Mouse (Mus musculus) 3134 (cell line): ENCODE measurements around the gene Rbx1.
"Not testable (repeated sequence)": the region's sequence is repeated elsewhere in the genome, so short reads cannot be mapped to it uniquely, and the experiment has no call there.

Experiments
- DNase-seq: peaks from one replicate; pipeline ENCODE4 v3.0.0-alpha.2; 2011; ENCODE audit warnings: low spot score; ENCODE audit not compliant: insufficient read length; ENCODE audit errors: extremely low read depth

Rbx1 gene

DNA sequence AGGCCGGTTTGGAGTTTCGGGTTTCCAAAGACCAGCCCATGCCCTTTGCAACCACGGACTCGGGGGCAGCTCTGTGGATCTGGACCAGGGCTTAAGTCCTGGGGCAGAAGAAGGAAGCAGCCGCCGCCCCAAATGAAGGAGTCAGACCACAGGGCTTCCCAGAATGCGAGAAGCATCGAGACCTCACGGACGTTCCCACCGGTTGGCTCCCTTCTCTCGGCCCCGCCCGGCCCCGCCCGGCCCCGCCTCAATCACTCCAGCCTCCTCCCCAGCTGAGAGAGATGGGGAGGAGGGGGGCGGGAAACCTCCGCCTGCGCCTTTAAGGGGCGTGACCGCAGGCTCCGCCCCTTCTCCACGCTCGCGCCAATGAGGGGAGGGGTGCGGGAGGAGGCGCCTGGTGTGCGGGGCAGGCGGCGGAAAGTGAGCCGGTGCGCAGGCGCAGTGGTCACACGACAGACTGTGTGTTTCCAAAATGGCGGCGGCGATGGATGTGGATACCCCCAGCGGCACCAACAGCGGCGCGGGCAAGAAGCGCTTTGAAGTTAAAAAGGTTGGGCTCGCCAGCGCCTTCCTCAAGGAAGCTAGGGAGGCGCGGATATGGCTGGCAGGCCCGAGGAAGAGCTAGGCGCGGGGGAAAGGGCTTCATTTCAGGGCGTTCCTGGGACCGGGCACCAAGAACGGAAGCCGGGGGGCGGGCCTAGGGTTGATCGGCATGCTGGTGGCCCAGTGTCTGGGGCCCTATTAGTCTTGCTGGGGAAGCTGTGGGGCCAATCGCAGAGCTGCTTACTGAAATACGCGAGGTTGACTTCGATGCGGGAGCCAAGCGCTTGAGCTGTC lies at the start of gene Rbx1:
Rbx1 (plus strand) TSS at position 396 of the 837 bp plus-strand sequence.
- peak; percentile 98 for DNase-seq

DNA sequence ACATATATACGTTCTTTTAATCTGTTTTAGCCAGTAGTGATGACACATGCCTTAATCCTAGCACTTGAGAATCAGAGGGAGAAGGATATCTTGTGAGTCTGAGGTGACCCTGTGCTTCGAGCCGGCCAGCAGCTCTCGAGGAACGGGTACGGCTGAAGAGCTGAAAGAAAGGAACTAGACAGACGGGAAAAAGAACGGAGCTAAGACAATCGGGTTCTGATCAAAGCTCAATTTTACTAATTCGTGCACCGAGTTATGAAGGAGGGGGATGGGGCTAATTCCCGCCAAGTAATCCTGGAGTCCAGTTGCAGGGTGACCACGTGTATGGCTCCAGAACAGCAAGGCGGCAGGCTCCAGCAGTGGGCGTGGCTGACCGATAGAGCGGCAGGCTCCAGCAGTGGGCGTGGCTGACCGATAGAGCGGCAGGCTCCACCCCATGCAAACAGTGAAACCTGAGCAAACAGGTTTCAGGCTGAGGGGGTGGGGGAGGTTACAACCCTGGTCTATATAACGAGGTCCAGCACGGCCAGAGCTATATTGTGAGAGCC lies 49.3 kb upstream of the Rbx1 start:
- DNase-seq, result not testable (repeated sequence)

DNA sequence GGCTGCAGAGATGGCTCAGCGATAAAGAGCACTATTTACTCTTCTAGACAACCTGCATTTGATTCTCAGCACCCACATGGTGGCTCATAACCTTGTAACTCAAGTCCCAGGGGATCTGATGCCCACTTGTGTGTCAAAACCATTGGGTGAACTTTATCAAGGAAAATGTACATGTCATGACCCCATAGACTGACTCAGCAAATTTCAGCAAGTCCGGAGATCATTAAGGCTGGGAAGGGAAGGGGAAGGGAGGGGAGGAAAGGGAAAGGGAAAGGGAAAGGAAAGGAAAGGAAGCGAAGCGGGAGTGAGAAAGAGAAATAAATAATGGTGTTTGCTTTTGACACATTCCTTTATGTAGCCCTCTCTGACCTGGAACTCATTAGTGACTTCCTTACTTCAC lies 48.0 kb upstream of the Rbx1 start:
- no peak for DNase-seq

DNA sequence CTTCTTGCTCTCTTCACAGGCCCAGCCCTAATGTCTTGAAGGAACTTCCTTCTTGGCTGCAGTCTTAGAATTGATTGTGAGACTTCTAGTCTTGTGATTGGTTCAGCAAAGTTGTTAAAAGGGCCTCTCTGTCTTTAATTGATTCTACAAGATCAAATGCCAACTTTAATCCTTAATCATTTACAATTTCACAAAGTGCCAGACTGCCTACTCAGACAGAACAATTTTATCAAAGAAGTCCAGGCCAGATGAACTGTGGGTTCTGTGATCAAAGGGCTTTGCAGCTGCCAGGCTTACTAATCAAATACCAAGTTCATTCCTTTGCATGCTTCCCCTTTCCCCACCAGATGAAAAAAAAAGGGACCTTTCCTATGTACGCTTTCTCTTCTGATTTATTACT lies 44.6 kb upstream of the Rbx1 start:
- DNase-seq, result no peak

DNA sequence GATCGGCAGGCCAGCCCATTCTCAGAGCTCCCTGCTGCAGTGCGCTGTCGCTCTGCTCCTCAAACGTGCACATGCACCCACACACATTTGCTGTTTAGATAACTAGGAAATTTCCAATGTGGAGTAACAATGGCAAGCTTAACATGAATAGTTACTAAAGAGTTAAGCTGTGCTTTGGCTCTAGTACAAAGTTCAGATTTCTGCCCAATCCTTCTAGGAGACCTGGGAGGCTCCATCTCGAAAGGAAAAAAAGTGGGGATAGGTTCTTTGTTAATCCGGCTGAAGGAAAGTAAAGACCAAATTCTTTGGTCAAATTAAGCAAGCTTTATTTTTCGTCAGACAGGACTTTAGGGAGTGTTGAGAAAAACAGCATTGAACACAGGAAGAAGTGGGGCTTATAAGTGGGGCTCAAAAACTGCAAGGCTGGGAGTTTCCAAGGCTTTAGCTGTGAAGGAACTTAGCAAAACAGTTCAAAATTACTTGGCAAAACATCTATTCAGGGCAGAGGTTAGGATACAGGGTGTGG lies 43.9 kb upstream of the Rbx1 start:
- DNase-seq, result no peak

DNA sequence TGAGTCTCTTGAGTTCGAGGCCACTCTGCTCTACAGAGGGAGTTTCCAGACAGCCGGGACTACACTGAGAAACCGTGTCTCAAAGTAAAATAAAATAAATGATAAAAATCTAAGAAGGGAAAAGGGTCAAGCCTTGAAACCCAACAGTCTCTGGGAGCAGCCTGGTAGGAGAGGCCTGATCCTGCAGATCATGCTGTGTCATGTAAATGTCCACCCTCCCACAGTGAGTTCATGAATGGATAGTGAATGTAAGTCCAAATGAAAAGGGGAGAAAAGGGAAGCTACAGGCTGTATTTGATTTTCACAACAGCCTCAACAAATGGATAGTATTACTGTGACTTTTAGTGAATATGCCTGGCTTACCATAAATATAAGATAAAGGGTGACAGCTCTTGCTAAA lies 40.8 kb upstream of the Rbx1 start:
- DNase-seq, result no peak

DNA sequence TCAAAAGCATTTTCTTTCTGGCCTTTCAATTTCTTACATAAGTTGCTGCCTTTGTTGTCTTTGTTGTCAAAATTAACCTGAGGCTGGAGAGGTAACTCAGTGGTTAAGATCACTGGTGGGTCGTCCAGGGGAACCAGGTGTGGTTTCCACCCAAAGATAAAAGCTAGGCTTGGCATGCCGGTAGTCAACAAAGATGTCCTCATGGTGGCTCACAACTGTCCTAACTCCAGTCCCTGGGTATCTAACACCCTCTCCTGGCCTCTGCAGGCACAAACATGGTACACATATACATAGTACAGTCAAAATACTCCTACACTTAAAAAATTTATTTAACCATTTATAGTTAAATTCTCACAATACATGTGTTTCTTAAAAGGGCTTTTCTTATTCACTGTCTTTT lies 38.1 kb upstream of the Rbx1 start:
- no peak for DNase-seq

DNA sequence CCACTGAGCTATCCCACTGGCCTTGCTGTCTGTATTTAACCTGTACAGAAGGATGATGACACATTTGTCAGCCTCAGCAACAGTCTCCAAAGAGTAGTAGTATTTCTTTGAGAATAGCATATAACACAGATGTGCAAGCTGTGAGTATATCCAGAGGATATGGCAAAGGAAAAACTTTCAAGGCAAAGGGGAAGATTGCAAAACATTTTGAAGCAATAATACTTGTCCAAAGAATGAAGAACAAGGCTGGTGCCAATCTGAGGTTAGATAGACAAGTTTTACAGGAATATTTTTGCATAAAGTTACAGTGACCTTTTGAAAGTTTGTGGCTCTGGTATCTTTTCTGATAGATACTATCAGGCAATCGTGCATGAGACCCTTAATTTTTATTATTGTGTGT lies 34.9 kb upstream of the Rbx1 start:
- no peak for DNase-seq

DNA sequence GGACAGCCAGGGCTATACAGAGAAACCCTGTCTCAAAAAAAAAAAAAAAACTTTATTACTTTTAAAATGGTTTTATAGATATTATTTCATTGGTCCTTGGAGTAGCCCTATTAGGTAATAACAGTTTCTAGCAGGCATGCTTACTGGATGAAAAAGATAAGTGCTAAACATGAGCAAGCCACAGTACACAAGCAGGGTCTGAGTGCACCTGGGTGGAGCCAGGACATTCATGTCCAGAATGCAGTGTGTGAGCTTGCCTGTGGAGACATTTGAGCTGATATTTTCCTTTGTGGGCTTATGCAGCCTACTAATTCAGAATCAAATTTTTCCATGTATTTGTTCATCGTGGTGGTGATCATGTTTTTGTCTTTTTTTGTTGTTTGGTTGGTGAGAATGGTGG lies 27.8 kb upstream of the Rbx1 start:
- no peak for DNase-seq

DNA sequence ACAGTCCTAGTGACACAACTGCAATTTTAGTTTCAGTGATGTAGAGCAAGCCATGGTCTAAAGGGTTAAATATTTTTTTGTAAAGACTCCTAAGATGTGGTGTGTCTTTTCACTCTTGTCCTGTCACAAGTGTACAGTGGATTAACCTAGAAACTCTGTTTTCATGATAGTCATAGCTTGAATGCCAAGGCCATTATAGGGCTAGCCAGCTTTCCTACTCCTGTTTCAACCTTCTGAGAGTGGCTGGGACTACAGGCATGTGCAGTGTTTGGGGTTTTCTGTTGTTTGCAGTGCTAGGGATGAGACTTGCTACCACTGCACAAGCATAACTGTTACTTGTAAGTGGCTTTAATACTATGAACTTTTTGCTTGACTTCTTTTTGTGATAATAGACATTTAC lies 26.9 kb upstream of the Rbx1 start:
- no peak for DNase-seq

DNA sequence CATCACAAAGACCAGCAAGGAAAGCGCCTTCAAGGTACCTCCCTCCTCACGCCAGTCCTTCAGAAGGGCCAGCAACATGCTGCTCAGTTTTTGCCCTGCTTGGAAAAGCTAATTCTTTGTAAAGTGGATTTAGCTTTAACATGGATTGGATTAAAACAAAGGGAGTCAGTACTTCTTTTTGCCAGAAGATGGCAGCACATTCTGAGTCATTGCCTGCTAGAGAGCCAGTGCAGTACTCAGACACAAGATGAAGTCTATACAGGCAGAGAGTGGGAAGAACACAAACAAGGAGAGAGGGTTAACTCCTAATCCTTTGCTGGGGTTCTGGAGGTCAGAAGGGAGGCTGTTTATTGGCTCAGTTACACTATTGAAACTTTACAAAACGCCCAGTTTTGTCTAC lies 17.6 kb upstream of the Rbx1 start:
- DNase-seq, result peak; percentile 20

DNA sequence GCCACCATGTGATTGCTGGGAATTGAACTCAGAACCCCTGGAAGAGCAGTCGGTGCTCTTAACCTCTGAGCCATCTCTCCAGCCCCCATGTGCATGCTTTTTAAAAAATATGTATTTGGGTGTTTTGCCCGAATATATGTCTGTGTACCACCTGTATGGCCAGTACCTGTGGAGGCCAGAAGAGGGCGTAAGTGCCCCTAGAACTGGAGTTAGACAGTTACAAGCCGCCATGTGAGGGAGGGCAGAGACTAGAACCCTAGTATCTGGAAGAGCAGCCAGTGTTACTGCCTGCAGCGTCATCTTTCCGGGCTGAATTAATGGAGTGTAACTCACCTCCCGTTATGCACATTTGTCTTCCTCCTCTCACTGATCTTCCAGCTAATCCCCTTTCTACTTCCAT lies 4.6 kb upstream of the Rbx1 start:
- no peak for DNase-seq

DNA sequence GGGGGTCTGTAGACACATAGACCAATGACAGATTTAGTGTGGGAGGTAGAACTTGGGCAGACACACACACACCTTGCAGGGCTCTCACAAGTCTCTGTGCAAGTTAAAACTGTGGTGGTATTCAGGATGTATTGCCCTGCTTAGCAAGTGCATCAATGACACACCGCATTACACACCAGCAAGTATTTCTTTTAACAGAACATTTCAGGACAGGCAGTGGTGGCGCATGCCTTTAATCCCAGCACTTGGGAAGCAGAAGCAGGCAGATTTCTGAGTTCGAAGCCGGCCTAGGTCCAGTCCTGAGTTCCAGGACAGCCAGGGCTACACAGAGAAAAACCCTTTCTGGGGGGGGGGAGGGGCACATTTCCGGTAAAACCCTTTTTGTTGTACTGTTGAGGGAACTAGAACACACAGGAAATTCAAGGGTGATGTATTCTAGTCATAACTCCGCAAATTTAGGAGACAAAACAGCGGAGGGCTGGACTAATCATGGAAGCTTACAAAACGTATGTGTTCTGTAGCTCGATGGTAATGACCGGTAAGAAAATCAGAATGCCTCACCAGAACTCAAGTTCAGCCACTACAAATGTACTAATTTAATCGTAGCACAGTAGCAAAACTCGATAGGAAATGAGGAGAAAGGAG lies 958 bp upstream of the Rbx1 start:
- DNase-seq, result no peak

DNA sequence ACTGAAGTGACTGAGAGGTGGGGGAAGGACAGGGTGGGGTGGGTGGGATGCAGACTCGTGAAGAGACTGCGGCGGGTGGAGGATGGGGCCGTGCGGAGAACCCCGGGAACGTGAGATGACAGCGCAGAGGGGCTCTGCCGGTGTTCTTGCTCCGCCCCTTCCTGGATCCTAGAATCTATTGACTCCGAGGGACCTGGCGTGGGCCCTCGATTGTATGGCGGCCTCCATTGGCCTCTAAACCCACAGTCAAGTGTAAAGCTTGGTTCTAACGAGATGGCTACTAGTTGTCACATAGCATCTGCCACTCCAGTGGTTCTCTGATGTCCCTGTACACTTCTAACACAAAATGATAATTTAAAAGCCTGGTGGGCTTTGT lies 630 bp downstream of the Rbx1 start:
- DNase-seq, result no peak

DNA sequence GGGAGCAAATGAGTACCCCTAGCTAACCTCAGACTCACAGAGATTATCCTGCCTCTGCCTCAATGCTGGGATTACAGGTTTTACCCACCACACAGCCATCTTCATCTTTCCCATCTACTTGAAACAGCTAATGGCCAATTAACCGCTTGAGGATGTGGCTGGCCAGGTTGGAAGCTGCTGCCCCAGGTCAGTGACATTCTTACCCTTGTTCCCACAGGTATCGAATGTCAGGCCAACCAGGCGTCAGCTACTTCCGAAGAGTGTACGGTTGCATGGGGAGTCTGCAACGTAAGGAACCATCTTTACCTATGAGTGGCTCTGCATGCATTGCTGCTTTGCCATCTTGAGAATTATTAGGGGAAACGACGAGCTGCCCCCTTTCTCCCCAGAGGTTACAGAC lies 4.6 kb downstream of the Rbx1 start:
- no peak for DNase-seq

DNA sequence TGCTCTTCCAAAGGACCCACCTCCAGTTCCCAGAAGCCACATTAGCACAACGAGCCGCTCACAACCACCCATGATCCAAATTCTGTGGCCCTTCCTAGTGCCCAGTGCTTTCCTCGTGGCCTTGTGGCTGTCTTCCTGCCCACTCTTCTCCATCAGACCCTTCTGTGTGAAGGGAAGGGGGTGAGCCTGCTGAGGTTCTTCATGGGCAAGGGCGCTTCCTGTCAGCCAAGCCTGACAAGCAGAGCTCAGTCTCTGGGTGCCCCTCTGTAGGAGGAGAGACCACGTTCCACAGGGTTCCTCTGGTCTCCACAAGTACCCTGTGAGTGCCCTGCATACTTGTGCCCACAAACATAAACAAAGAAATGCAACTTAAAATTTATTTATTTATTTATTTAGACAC lies 6.2 kb downstream of the Rbx1 start:
- no peak for DNase-seq

DNA sequence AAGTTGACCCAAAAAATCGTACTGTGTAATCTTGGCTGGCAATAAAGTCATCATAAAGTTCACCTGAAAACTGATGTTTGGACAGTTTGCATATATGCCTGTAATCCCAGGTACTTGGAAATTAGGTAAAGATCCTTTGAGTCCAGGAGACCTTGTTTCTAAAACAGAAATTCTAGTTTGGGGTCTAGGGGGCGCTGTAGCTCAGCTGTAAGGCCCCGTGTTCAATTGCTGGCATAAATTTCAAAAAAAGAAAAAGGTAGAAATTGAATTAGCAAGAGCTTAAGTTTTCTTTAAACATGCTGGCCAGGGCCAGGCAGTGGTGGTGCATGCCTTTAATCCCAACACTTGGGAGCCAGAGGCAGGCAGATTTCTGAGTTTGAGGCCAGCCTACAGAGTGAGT lies 9.6 kb downstream of the Rbx1 start:
- no peak for DNase-seq

DNA sequence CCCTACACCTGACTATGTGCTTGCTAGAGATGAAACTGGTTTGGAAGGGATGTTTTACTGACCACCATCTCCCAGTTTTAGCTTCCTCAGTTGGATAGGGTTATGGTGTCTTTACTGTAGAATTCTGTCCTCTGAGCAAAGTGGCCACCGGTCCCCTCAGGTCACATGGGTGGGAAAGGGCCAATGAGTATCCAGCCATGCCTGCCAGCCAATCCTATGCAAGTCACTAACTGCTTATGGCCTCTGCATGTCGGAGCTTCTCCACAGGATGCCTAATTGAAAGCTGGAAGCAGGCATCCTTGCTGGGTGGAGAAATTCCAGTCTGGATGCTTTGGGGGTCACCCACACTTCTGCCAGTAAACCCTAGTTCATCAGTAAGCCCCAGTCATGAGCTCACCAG lies 10.5 kb downstream of the Rbx1 start:
- no peak for DNase-seq

DNA sequence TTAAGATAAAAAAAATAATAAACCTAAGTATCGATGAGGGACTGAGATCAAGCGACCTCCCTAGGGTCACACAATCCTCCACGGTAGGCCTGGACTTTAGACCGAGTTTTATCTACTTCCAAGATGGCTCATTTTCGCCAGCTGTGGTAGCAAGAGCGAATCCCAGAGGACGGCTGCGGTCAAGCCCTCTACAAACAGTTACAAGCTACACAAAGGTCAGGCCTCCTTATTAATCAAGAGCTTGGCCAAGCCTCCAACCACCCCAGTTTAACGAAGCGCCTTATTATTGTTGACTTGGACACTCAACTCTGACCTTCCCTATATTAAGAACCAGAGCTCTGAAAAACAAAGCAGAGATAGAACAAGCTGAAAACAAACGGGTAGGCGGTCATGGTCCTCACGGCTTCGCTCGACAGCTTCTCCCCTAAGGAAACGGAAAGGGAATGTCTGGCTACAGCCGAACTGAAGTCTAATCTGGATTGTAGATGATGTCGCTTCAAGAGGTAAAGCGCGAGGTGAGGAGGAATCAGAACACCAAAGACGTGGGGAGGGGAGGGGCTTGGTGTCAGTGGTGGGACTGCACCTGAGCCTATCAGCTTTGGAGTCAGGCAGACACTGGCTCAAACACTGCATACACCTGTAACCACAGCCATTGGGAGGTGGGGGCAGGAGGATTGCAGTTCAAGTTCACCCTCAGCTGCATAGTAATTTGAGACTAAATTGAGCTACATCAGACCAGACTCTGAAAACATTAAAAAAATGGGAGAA lies 13.5 kb downstream of the Rbx1 start:
- no peak for DNase-seq

DNA sequence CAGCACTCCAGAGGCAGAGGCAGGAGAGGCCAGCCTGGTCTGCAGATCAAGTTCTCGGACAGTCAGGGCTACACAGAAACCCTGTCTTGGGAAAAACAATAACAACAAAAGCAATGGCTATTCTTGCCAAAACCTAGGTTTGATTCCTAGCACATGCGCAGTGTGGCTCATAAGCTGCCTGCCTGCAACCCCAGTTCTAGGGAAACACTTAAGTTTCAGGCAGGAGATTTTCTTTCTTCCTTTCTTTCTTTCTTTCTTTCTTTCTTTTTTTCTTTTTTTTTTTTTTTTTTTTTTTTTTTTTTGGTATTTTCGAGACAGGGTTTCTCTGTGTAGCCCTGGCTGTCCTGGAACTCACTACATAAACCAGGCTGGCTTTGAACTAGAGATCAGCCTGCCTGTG lies 14.2 kb downstream of the Rbx1 start:
- not testable (repeated sequence) for DNase-seq

DNA sequence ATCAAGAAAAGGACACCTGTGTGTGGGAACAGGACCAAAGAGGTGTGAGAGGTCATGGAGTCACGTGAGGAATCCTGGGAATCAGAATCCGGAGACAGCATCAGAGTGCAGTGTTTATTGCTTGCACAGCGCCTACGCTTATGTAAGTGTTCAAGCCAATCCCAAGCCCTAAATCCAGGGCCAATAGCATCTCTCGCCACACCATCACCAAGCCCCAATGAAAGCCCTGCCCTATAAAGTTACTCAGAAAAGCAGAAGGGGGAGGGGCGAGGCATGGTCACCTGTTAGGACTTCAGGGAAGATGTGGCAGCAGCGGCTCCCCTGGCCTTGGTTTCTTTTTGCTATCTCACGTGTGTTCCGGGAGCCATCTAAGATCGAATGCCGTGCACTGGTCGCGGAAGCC lies 14.9 kb downstream of the Rbx1 start:
- no peak for DNase-seq
